Mouse (Mus musculus): ENCODE measurements around the gene Agap3. TPM values are rescaled to one million over a fixed set of nuclear protein-coding genes. Genes with fewer than 3 reads are reported as not detected.

Agap3 gene
- polyA plus RNA-seq, 1 experiment from 2014 or later: 26.9 TPM

DNA sequence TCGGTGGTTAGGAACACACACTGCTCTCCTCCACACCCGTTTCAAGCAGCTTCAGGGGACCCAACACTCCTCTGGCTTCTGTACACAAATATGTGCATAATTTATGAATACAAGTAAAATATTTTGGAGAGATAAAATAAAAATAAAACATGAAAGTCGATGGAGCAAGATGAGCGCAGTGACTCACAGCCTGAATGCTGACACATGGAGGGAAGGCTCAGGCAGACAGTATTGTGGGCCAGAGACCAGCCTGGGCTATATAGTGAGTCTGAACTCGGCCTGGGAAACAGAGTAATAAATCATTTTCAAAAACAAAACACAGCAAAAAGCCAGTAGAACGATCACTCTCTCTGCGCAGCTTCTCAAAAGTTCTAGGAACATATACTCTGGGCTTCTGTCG, 69.4 kb downstream of the Agap3 start:
- H3K9me3 ChIP-seq (replicated peaks; ENCODE audit: low read length): no peaks in the 10 kb centered on the region
- no peak for TF ChIP-seq CTCF (IDR thresholded peaks at IDR 0.05; ENCODE audit: low read depth)
- ATAC-seq (replicated peaks; ENCODE audit: low FRiP score, low read depth) (no peak), DNase-seq (ENCODE audit: low spot score) (peak; percentile 64)
- no peak overlapping the region for H3K4me2 ChIP-seq (ENCODE audit: low read length)
- 55% methylated on average over 8 of the region's 8 CpGs for WGBS
- H3K36me3 ChIP-seq (ENCODE audit: insufficient read depth, low read length): no peaks in the 10 kb centered on the region
- no peak overlapping the region for H3K27ac ChIP-seq
- peaks cover 4% of the 10 kb centered on the region; the same call in 1 of the 2 replicates for H3K4me1 ChIP-seq (replicated peaks; ENCODE audit: insufficient read depth, low read length)
- peaks cover 56% of the 10 kb centered on the region for H3K27me3 ChIP-seq (ENCODE audit: insufficient read depth, low read length)
- no peak overlapping the region for H3K4me3 ChIP-seq (replicated peaks; ENCODE audit: low read depth, low read length)
- H3K9ac ChIP-seq (ENCODE audit: low read depth, low read length): no peak overlapping the region

GRCm38 (mm10) chr5:24523806-24524205, 71.8 kb downstream of the Agap3 start:
- no peak overlapping the region for H3K4me3 ChIP-seq (replicated peaks; ENCODE audit: low read depth, low read length)
- no peak for TF ChIP-seq CTCF (IDR thresholded peaks at IDR 0.05; ENCODE audit: low read depth)
- H3K27ac ChIP-seq: no peak overlapping the region
- no peak for DNase-seq (ENCODE audit: low spot score)
- peaks cover 70% of the 10 kb centered on the region for H3K27me3 ChIP-seq (ENCODE audit: insufficient read depth, low read length)
- H3K4me2 ChIP-seq (ENCODE audit: low read length): no peak overlapping the region
- no peaks in the 10 kb centered on the region for H3K9me3 ChIP-seq (replicated peaks; ENCODE audit: low read length)
- ATAC-seq (replicated peaks; ENCODE audit: low FRiP score, low read depth): no peak
- H3K9ac ChIP-seq (ENCODE audit: low read depth, low read length): no peak overlapping the region
- peaks cover 12% of the 10 kb centered on the region; the same call in 1 of the 2 replicates for H3K4me1 ChIP-seq (replicated peaks; ENCODE audit: insufficient read depth, low read length)
- H3K36me3 ChIP-seq (ENCODE audit: insufficient read depth, low read length): no peaks in the 10 kb centered on the region
- 59% methylated on average over 8 of the region's 8 CpGs for WGBS

DNA sequence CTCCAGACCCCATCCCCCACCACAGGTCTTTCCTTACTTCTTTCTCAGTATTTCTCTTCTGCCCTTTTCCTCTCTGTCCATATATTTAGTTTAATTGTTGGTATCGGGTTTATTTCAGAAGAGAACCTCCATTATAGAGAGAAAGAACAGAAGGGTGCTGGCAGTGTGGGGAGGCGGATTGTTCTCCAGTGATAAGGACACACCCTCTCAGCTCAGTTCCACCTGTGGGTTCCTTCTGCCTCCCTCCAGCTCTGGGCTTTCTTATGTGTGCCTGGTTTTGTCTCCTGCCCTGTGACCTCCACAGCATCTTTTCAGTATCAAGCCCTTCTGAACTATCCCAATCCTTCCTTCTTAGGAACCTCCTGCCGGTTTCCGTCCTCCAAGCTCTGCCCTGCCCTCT, 72.5 kb downstream of the Agap3 start:
- Histone ChIP-seq H3K4me1 (replicated peaks; ENCODE audit: insufficient read depth, low read length) (peaks cover 12% of the 10 kb centered on the region; the same call in 1 of the 2 replicates), H3K27me3 (ENCODE audit: insufficient read depth, low read length) (peaks cover 76% of the 10 kb centered on the region), H3K4me2 (ENCODE audit: low read length) (no peak overlapping the region), H3K4me3 (replicated peaks; ENCODE audit: low read depth, low read length) (no peak overlapping the region), H3K9ac (ENCODE audit: low read depth, low read length) (no peak overlapping the region), H3K27ac (no peak overlapping the region), H3K9me3 (replicated peaks; ENCODE audit: low read length) (no peaks in the 10 kb centered on the region), H3K36me3 (ENCODE audit: insufficient read depth, low read length) (no peaks in the 10 kb centered on the region)
- no peak for DNase-seq (ENCODE audit: low spot score)
- no peak for ATAC-seq (replicated peaks; ENCODE audit: low FRiP score, low read depth)
- TF ChIP-seq CTCF (IDR thresholded peaks at IDR 0.05; ENCODE audit: low read depth): no peak
- WGBS: 14% methylated on average over 4 of the region's 4 CpGs

DNA sequence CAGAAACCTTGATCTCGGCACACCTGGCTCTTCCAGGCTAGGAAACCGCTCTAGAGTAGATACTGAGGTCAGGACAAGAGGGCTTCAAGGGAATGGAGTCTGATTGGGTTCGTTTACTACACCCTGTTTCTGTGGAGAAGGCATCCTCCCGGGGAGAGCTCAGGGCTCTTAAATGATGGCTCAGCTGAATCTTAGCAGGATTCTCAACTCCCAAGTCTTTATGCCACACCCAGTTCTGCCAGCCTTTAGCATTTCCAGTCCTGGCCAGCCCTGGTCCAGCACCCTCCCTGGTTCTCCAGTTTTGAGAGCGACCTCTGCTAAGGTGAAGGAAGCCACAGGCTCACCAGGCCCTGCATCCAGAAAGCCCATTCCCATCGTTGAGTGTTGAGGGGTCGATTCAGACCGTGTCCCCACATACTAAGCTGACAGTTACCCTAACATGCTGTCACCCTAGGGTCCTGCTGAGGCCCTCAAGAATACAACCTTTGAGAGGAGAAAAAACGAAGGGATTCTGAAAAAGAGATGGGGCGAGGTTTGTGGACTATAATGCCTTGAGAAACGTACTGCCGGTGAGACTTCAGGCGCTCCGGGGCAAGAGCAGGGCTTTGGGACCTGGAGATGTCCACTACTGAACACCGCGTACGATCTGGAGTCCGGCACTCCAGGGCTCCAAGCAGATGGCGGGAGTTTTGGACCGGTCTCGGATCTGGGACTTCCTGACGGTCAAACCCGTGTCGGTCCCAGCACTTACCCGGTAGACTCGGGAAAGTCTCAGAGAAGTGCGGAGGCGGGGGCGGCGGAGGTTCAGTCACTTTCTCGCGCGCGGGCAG, 73.6 kb downstream of the Agap3 start:
- H3K9ac ChIP-seq (ENCODE audit: low read depth, low read length): no peak overlapping the region
- peaks cover 80% of the 10 kb centered on the region for H3K27me3 ChIP-seq (ENCODE audit: insufficient read depth, low read length)
- ATAC-seq (replicated peaks; ENCODE audit: low FRiP score, low read depth): no peak
- H3K27ac ChIP-seq: no peak overlapping the region
- peak overlapping the region; percentile 58 for H3K4me2 ChIP-seq (ENCODE audit: low read length)
- TF ChIP-seq CTCF (IDR thresholded peaks at IDR 0.05; ENCODE audit: low read depth): no peak
- no peaks in the 10 kb centered on the region for H3K9me3 ChIP-seq (replicated peaks; ENCODE audit: low read length)
- peaks cover 12% of the 10 kb centered on the region; the same call in 1 of the 2 replicates for H3K4me1 ChIP-seq (replicated peaks; ENCODE audit: insufficient read depth, low read length)
- H3K36me3 ChIP-seq (ENCODE audit: insufficient read depth, low read length): no peaks in the 10 kb centered on the region
- 3% methylated on average over 34 of the region's 34 CpGs for WGBS
- no peak for DNase-seq (ENCODE audit: low spot score)
- peak overlapping the region; percentile 41 for H3K4me3 ChIP-seq (replicated peaks; ENCODE audit: low read depth, low read length)

DNA sequence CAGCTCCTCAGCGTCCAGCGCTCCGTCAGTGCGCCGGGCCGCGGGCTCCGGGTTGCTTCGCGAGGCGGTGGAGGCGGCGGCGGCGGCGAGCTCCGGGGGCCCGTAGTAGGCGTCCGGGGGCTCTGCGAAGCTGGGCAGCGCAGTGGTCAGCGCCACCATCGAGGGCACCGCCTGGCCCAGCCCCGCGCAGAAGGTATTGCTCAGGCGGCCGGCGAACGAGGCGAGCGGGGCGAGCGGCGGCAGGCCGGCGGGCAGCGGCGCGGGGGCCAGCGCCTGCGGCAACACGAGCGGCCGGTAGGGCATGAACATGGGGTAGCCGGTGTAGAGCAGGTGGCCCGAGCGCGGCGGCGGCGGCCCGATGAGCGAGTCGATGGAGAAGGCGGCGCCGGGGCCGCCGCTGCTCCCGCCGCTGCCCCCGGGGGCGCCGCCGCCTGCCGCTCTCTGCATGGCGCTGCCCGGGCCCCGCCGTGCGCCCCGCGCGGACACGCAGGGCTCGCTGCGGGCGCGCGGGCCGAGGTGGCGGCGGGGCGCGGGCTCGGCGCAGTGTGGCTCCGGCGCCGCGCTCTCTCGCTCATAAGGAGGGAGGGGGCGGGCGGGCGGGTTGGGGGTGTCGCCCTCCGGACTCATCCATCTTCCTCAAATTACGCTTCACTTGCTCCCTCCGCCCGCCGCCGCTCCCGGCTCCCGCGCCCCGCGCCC, 74.4 kb downstream of the Agap3 start:
- no peak overlapping the region for H3K9ac ChIP-seq (ENCODE audit: low read depth, low read length)
- peaks cover 84% of the 10 kb centered on the region for H3K27me3 ChIP-seq (ENCODE audit: insufficient read depth, low read length)
- no peak for DNase-seq (ENCODE audit: low spot score)
- peak overlapping the region; percentile 41 for H3K4me3 ChIP-seq (replicated peaks; ENCODE audit: low read depth, low read length)
- no peak; the same call in 1 of the 2 replicates for ATAC-seq (replicated peaks; ENCODE audit: low FRiP score, low read depth)
- WGBS: under 1% methylated on average over 64 of the region's 109 CpGs
- no peak for TF ChIP-seq CTCF (IDR thresholded peaks at IDR 0.05; ENCODE audit: low read depth)
- no peaks in the 10 kb centered on the region for H3K36me3 ChIP-seq (ENCODE audit: insufficient read depth, low read length)
- peak overlapping the region; percentile 58 for H3K4me2 ChIP-seq (ENCODE audit: low read length)
- H3K27ac ChIP-seq: no peak overlapping the region
- H3K9me3 ChIP-seq (replicated peaks; ENCODE audit: low read length): no peaks in the 10 kb centered on the region
- peaks cover 12% of the 10 kb centered on the region; the same call in 1 of the 2 replicates for H3K4me1 ChIP-seq (replicated peaks; ENCODE audit: insufficient read depth, low read length)

- DNase-seq (ENCODE audit: low spot score) (peak; percentile 40), ATAC-seq (replicated peaks; ENCODE audit: low FRiP score, low read depth) (0 out of 2 replicates have a peak, but pooled peaks have one; percentile 9)
- H3K4me3 ChIP-seq (replicated peaks; ENCODE audit: low read depth, low read length): peak within 1 kb of the TSS; percentile 41
- H3K4me1 ChIP-seq (replicated peaks; ENCODE audit: insufficient read depth, low read length): peaks cover 12% of the 10 kb centered on the region; the same call in 1 of the 2 replicates
- peak within 1 kb of the TSS; percentile 58 for H3K4me2 ChIP-seq (ENCODE audit: low read length)
- under 1% methylated on average over 44 of the region's 49 CpGs for WGBS
- H3K9ac ChIP-seq (ENCODE audit: low read depth, low read length): no peak within 1 kb of the TSS
- H3K36me3 ChIP-seq (ENCODE audit: insufficient read depth, low read length): no peaks in the 10 kb centered on the region
- H3K27ac ChIP-seq: no peak within 1 kb of the TSS
- H3K27me3 ChIP-seq (ENCODE audit: insufficient read depth, low read length): peaks cover 79% of the 10 kb centered on the region
- H3K9me3 ChIP-seq (replicated peaks; ENCODE audit: low read length): no peaks in the 10 kb centered on the region
- no peak for TF ChIP-seq CTCF (IDR thresholded peaks at IDR 0.05; ENCODE audit: low read depth)
These were observed 74.9 kb downstream of the Agap3 start, which contains the start of gene Gbx1 for GRCm38 (mm10) chr5:24526889-24527230. Gbx1 (minus strand) TSS chr5:24527202.
